Comparison of ENCODE assay signal across 31 mouse cellular contexts in the genomic region with DNA sequence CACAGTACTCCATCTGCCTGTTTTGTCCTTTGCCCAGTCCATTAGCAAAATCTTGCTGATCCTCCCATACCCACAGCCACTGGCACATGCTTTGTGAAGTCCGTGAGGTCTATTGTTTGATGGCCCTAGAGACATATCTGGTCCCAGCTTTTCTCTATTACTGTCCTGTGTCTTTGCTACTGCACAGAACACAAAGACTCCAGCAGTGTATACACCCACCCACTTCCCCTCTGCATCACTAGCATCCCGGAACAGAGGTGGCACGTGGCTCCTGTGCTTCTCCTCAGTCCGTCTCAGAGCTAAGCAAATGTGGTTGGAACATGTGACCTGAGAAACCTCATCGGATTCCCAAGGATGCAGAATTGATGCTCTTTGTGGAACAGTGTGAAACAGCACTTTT. TPM values are rescaled to one million over a fixed set of nuclear protein-coding genes. Genes with fewer than 3 reads are reported as not detected.
DNase-seq lines count a peak whose midpoint lies in the region; ATAC-seq and TF ChIP-seq lines count a peak whose summit lies in the region.
"Had no signal": no experiment of that assay in that cellular context is flagged by ENCODE, and none has a peak within 500 bp of the region (broad histone marks: within the 10 kb centered on the region; RNA-seq: fewer than 3 reads in every experiment).

No protein-coding gene starts in this region.

- no peaks in the 10 kb centered on the region for H3K9me3 ChIP-seq in intestine, embryonic 15.5 days
- H3K9me3 ChIP-seq in intestine, postnatal 0 days (ENCODE audit: control insufficient read depth), result no peaks in the 10 kb centered on the region
- H3K9me3 ChIP-seq: embryonic facial prominence, embryonic 10.5 days; embryonic facial prominence, embryonic 13.5 days; forebrain, embryonic 12.5 days; forebrain, embryonic 15.5 days; G1E; heart, embryonic 12.5 days; heart, embryonic 15.5 days; hindbrain, embryonic 10.5 days; hindbrain, embryonic 13.5 days had no signal

- H3K4me2 ChIP-seq in intestine, embryonic 15.5 days (replicated peaks), result 0 out of 2 replicates have a peak overlapping the region, but pooled peaks have one; percentile 1
- no peak overlapping the region for H3K4me2 ChIP-seq in intestine, postnatal 0 days (replicated peaks; ENCODE audit: low read depth)
- H3K4me2 ChIP-seq: embryonic facial prominence, embryonic 13.5 days; forebrain, embryonic 12.5 days; forebrain, embryonic 15.5 days; heart, embryonic 12.5 days; heart, embryonic 15.5 days; hindbrain, embryonic 13.5 days had no signal

- TF ChIP-seq CTCF in intestine, postnatal 0 days (IDR thresholded peaks at IDR 0.05; ENCODE audit: low read depth), result no peak

- WGBS in intestine, embryonic 15.5 days, result 85% methylated on average over 5 of the region's 5 CpGs
- 76% methylated on average over 5 of the region's 5 CpGs for WGBS in intestine, postnatal 0 days

- ATAC-seq in intestine, embryonic 15.5 days, result no peak
- no peak for ATAC-seq in intestine, postnatal 0 days
- peak; percentile 80 for ATAC-seq in granulocyte monocyte progenitor cell, adult 5-6 weeks (replicated peaks; ENCODE audit: poor library complexity, severe bottlenecking)
- ATAC-seq in monocyte, adult 5-6 weeks (replicated peaks; ENCODE audit: insufficient number of reproducible peaks, low FRiP score, low TSS enrichment, poor library complexity, severe bottlenecking), result peak; percentile 38; the same call in 1 of the 2 replicates
- ATAC-seq: forebrain, embryonic 15.5 days; hindbrain, embryonic 16.5 days; Patski had no signal

- no peak overlapping the region for H3K27ac ChIP-seq in intestine, embryonic 15.5 days
- no peak overlapping the region for H3K27ac ChIP-seq in intestine, postnatal 0 days (ENCODE audit: low read depth, low read length)
- H3K27ac ChIP-seq: embryonic facial prominence, embryonic 10.5 days; embryonic facial prominence, embryonic 13.5 days; forebrain, embryonic 12.5 days; forebrain, embryonic 15.5 days; heart, embryonic 15.5 days; hindbrain, embryonic 10.5 days; hindbrain, embryonic 13.5 days had no signal

- peak; percentile 12 for DNase-seq in thymus, postnatal 14 days
- DNase-seq in thymus, adult 18-20 months, result no peak
- no peak for DNase-seq in lung, postnatal 25 days (ENCODE audit: low spot score)
- no peak for DNase-seq in left cerebral cortex, postnatal 4 days
- DNase-seq: adrenal gland, postnatal 10 days; adrenal gland, postnatal 36 days; B cell, adult 2 months; cerebellum, adult 18-20 months; cerebellum, adult 9-11 months; cerebellum, postnatal 25 days; embryo, embryonic 11 days; gastrocnemius, postnatal 25 days; heart, postnatal 10 days; heart, postnatal 36 days had no signal

- H3K4me3 ChIP-seq in intestine, embryonic 15.5 days (replicated peaks), result no peak overlapping the region
- H3K4me3 ChIP-seq in intestine, postnatal 0 days (ENCODE audit: low read depth, low read length), result no peak overlapping the region
- H3K4me3 ChIP-seq: embryonic facial prominence, embryonic 10.5 days; embryonic facial prominence, embryonic 13.5 days; erythroblast, embryonic 14.5 days; forebrain, embryonic 12.5 days; forebrain, embryonic 15.5 days; heart, embryonic 12.5 days; heart, embryonic 15.5 days; hindbrain, embryonic 10.5 days; hindbrain, embryonic 13.5 days had no signal

- H3K9ac ChIP-seq in intestine, embryonic 15.5 days, result no peak overlapping the region
- no peak overlapping the region for H3K9ac ChIP-seq in intestine, postnatal 0 days (ENCODE audit: low read depth, low read length)
- H3K9ac ChIP-seq: embryonic facial prominence, embryonic 13.5 days; forebrain, embryonic 12.5 days; forebrain, embryonic 15.5 days; heart, embryonic 12.5 days; heart, embryonic 15.5 days; hindbrain, embryonic 13.5 days had no signal

- H3K36me3 ChIP-seq in intestine, embryonic 15.5 days, result no peaks in the 10 kb centered on the region
- H3K36me3 ChIP-seq in intestine, postnatal 0 days (ENCODE audit: control insufficient read depth, insufficient read depth), result no peaks in the 10 kb centered on the region
- H3K36me3 ChIP-seq: embryonic facial prominence, embryonic 10.5 days; embryonic facial prominence, embryonic 13.5 days; forebrain, embryonic 12.5 days; forebrain, embryonic 15.5 days; G1E; heart, embryonic 12.5 days; heart, embryonic 15.5 days; hindbrain, embryonic 10.5 days; hindbrain, embryonic 13.5 days had no signal

- H3K4me1 ChIP-seq in intestine, embryonic 15.5 days (replicated peaks), result no peaks in the 10 kb centered on the region
- H3K4me1 ChIP-seq in intestine, postnatal 0 days (replicated peaks; ENCODE audit: control insufficient read depth, insufficient read depth, low read length), result no peaks in the 10 kb centered on the region; the same call in 1 of the 2 replicates
- H3K4me1 ChIP-seq: embryonic facial prominence, embryonic 10.5 days; embryonic facial prominence, embryonic 13.5 days; forebrain, embryonic 12.5 days; forebrain, embryonic 15.5 days; hindbrain, embryonic 10.5 days; hindbrain, embryonic 13.5 days had no signal

- no peaks in the 10 kb centered on the region for H3K27me3 ChIP-seq in intestine, embryonic 15.5 days (replicated peaks)
- no peaks in the 10 kb centered on the region for H3K27me3 ChIP-seq in intestine, postnatal 0 days (replicated peaks; ENCODE audit: control insufficient read depth, insufficient read depth, low read length)
- H3K27me3 ChIP-seq: CH12.LX; embryonic facial prominence, embryonic 13.5 days; forebrain, embryonic 12.5 days; forebrain, embryonic 15.5 days; heart, embryonic 12.5 days; heart, embryonic 15.5 days; hindbrain, embryonic 13.5 days had no signal

- intact Hi-C loops in left cerebral cortex, postnatal 4 days (cut with DNase I), result no loop called here

RNA-seq across cellular contexts. Expression of a gene that starts 28.1 kb away (rescaled TPM):
- 7.7 and 8.4 TPM in 2 replicates for polyA plus RNA-seq in intestine, embryonic 15.5 days (2015; fragmentation: Nextera tagmentation; extraction: Ambion mirVana)
- polyA plus RNA-seq in intestine, postnatal 0 days (2015; fragmentation: Nextera tagmentation; extraction: Ambion mirVana), result 27.6 and 34.7 TPM in 2 replicates
- 45.0 and 49.3 TPM in 2 replicates for total RNA-seq in granulocyte monocyte progenitor cell, adult 5-6 weeks (2014; fragmentation: Nextera tagmentation)
- total RNA-seq in granulocyte monocyte progenitor cell, adult 5-6 weeks (2017), result 28.9 and 29.5 TPM in 2 replicates
- total RNA-seq in monocyte, adult 5-6 weeks (2017), result 0.58 to 2.8 TPM (median 1.4 TPM) in 3 replicates
- 1 to 10 TPM; 2.2 to 2.8 TPM for total RNA-seq in left cerebral cortex, postnatal 4 days (2021)

Comparison
In these comparisons a context has a peak if more than half of its experiments do, and no peak if none do; other contexts are left out.
1. ATAC-seq: peak in granulocyte monocyte progenitor cell, adult 5-6 weeks (single experiment) and monocyte, adult 5-6 weeks (single experiment); none in intestine, embryonic 15.5 days (single experiment) and intestine, postnatal 0 days (single experiment).